Mouse (Mus musculus) liver, embryonic 12.5 days (tissue): ENCODE measurements around the gene Ccdc30. TPM values are rescaled to one million over a fixed set of nuclear protein-coding genes. Genes with fewer than 3 reads are reported as not detected.
A peak's percentile ranks its signal among the peaks of the same experiment; 100 is the strongest.

ENCODE experiments used
- ATAC-seq: fragments of 200-750 bp; cut with Nextera tagmentation; 2 replicates; pipeline ENCODE4 v1.8.0; 2017; ENCODE audit warnings: moderate number of reproducible peaks, mild to moderate bottlenecking, moderate library complexity
- H3K27ac ChIP-seq: fragments of 300-500 bp; sonication (generic); 2 replicates; pipeline ENCODE4 v1.5.1; 2016; ENCODE audit warnings: mild to moderate bottlenecking
- H3K27me3 ChIP-seq: fragments of 300-500 bp; sonication (generic); replicated peaks from 2 replicates; pipeline ENCODE4 v1.6.1; 2016; ENCODE audit warnings: mild to moderate bottlenecking, moderate library complexity
- H3K36me3 ChIP-seq: fragments of 300-500 bp; sonication (generic); 2 replicates; pipeline ENCODE4 v1.6.1; 2016; ENCODE audit warnings: mild to moderate bottlenecking, moderate library complexity
- H3K4me1 ChIP-seq: fragments of 300-500 bp; sonication (generic); 2 replicates; pipeline ENCODE4 v1.6.1; 2016
- H3K4me2 ChIP-seq: fragments of 300-500 bp; sonication (generic); 2 replicates; pipeline ENCODE4 v1.6.1; 2016; ENCODE audit warnings: mild to moderate bottlenecking, moderate library complexity
- H3K4me3 ChIP-seq: fragments of 300-500 bp; sonication (generic); 2 replicates; pipeline ENCODE4 v1.5.1; 2016; ENCODE audit warnings: mild to moderate bottlenecking, moderate library complexity
- H3K9ac ChIP-seq: fragments of 300-500 bp; sonication (generic); 2 replicates; pipeline ENCODE4 v1.6.1; 2016; ENCODE audit warnings: mild to moderate bottlenecking, moderate library complexity
- H3K9me3 ChIP-seq: fragments of 300-500 bp; sonication (generic); replicated peaks from 2 replicates; pipeline ENCODE4 v1.6.1; 2016; ENCODE audit warnings: mild to moderate bottlenecking, moderate library complexity
- WGBS: fragments of 180-500 bp; shearing (Covaris S2); methylation state at CpG from one replicate; pipeline ENCODE4 v1.1.7; 2016; ENCODE audit not compliant: insufficient replicate concordance; 5-methylcytosine and 5-hydroxymethylcytosine counted together
- polyA plus RNA-seq: library from polyadenylated mRNA; unstranded; fragments of >200 nt; fragmentation: Nextera tagmentation; extraction: Ambion mirVana; gene quantifications from 2 replicates; pipeline ENCODE4 v1.2.1, GENCODE M21; 2016

Gene Ccdc30
- polyA plus RNA-seq, 1 experiment from 2014 or later, result 1.4 TPM

- ATAC-seq, result peak; percentile 46; the same call in 1 of the 2 replicates
- Histone ChIP-seq H3K36me3 (no peaks in the 10 kb centered on the region), H3K4me2 (peak overlapping the region; percentile 12; the same call in 1 of the 2 replicates), H3K9me3 (no peaks in the 10 kb centered on the region), H3K27ac (no peak overlapping the region), H3K4me3 (no peak overlapping the region), H3K4me1 (peaks cover 21% of the 10 kb centered on the region), H3K9ac (no peak overlapping the region), H3K27me3 (0 out of 2 replicates have a peak, but pooled peaks cover 3% of the 10 kb centered on the region)
- WGBS, result 57% methylated on average over 6 of the region's 6 CpGs
These were observed 27.2 kb upstream of the Ccdc30 start for GRCm38 (mm10) chr4:119442539-119442938.

GRCm38 (mm10) chr4:119441836-119442235 is 26.5 kb upstream of the Ccdc30 start:
- Histone ChIP-seq H3K27me3 (0 out of 2 replicates have a peak, but pooled peaks cover 3% of the 10 kb centered on the region), H3K9ac (no peak overlapping the region), H3K4me2 (no peak overlapping the region), H3K36me3 (no peaks in the 10 kb centered on the region), H3K9me3 (no peaks in the 10 kb centered on the region), H3K27ac (no peak overlapping the region), H3K4me1 (peaks cover 21% of the 10 kb centered on the region), H3K4me3 (no peak overlapping the region)
- ATAC-seq, result peak; percentile 77; the same call in 1 of the 2 replicates
- 77% methylated on average over 4 of the region's 4 CpGs for WGBS

GRCm38 (mm10) chr4:119437936-119438335 is 22.6 kb upstream of the Ccdc30 start:
- H3K27me3 ChIP-seq, result peaks cover 20% of the 10 kb centered on the region
- no peak for ATAC-seq
- H3K9me3 ChIP-seq, result peaks cover 4% of the 10 kb centered on the region; the same call in 1 of the 2 replicates
- H3K27ac ChIP-seq, result no peak overlapping the region
- H3K4me2 ChIP-seq, result no peak overlapping the region
- no peak overlapping the region for H3K9ac ChIP-seq
- 62% methylated on average over 2 of the region's 2 CpGs for WGBS
- H3K4me3 ChIP-seq, result no peak overlapping the region
- H3K4me1 ChIP-seq, result peaks cover 14% of the 10 kb centered on the region
- no peaks in the 10 kb centered on the region for H3K36me3 ChIP-seq

GRCm38 (mm10) chr4:119430678-119431077 is 15.4 kb upstream of the Ccdc30 start:
- Histone ChIP-seq H3K4me3 (no peak overlapping the region), H3K9me3 (no peaks in the 10 kb centered on the region), H3K27ac (no peak overlapping the region), H3K4me2 (peak overlapping the region; percentile 40), H3K36me3 (no peaks in the 10 kb centered on the region), H3K27me3 (peaks cover 17% of the 10 kb centered on the region), H3K9ac (no peak overlapping the region), H3K4me1 (peaks cover 6% of the 10 kb centered on the region)
- ATAC-seq, result peak; percentile 60; the same call in 1 of the 2 replicates
- WGBS, result 23% methylated on average over 5 of the region's 5 CpGs

- Histone ChIP-seq H3K27ac (no peak overlapping the region), H3K4me3 (no peak overlapping the region), H3K9ac (no peak overlapping the region), H3K4me2 (no peak overlapping the region), H3K27me3 (no peaks in the 10 kb centered on the region), H3K9me3 (no peaks in the 10 kb centered on the region), H3K36me3 (no peaks in the 10 kb centered on the region), H3K4me1 (peaks cover 36% of the 10 kb centered on the region)
- no peak for ATAC-seq
- WGBS, result 43% methylated on average over 2 of the region's 2 CpGs
These were observed 12.4 kb upstream of the Ccdc30 start for GRCm38 (mm10) chr4:119427680-119428079.

- Histone ChIP-seq H3K4me1 (peaks cover 50% of the 10 kb centered on the region), H3K4me2 (peak overlapping the region; percentile 17; the same call in 1 of the 2 replicates)
- WGBS, result 58% methylated on average over 2 of the region's 2 CpGs
These were observed 10.3 kb upstream of the Ccdc30 start for GRCm38 (mm10) chr4:119425601-119426000.

GRCm38 (mm10) chr4:119425077-119425476 is 9.8 kb upstream of the Ccdc30 start:
- no peaks in the 10 kb centered on the region for H3K9me3 ChIP-seq
- peak overlapping the region; percentile 17; the same call in 1 of the 2 replicates for H3K4me2 ChIP-seq
- H3K9ac ChIP-seq, result no peak overlapping the region
- H3K4me3 ChIP-seq, result no peak overlapping the region
- H3K27ac ChIP-seq, result peak overlapping the region; percentile 51; the same call in 1 of the 2 replicates
- H3K36me3 ChIP-seq, result no peaks in the 10 kb centered on the region
- 46% methylated on average over 2 of the region's 2 CpGs for whole genome bisulfite sequencing
- H3K27me3 ChIP-seq, result no peaks in the 10 kb centered on the region
- ATAC-seq, result peak; percentile 27; the same call in 1 of the 2 replicates
- H3K4me1 ChIP-seq, result peaks cover 51% of the 10 kb centered on the region

More at GRCm38 (mm10) chr4:119425601-119426000, 10.3 kb upstream of the Ccdc30 start:
- no peak for ATAC-seq
- Histone ChIP-seq H3K27ac (peak overlapping the region; percentile 28; the same call in 1 of the 2 replicates), H3K9me3 (no peaks in the 10 kb centered on the region), H3K27me3 (no peaks in the 10 kb centered on the region), H3K9ac (no peak overlapping the region), H3K36me3 (no peaks in the 10 kb centered on the region), H3K4me3 (no peak overlapping the region)

GRCm38 (mm10) chr4:119422294-119422964 is 7.1 kb upstream of the Ccdc30 start, which contains the start of the genes Ppcs and Zmynd12:
Gene Ppcs (minus strand): TSS chr4:119422420.
Gene Zmynd12 (plus strand): TSS chr4:119422814.
- no peaks in the 10 kb centered on the region for H3K27me3 ChIP-seq
- peaks cover 65% of the 10 kb centered on the region for H3K4me1 ChIP-seq
- peak within 1 kb of the TSS; percentile 79 for H3K4me3 ChIP-seq
- peak within 1 kb of the TSS; percentile 83 for H3K9ac ChIP-seq
- H3K4me2 ChIP-seq, result peak within 1 kb of the TSS; percentile 95
- peak; percentile 92 for ATAC-seq
- peaks cover 3% of the 10 kb centered on the region; the same call in 1 of the 2 replicates for H3K36me3 ChIP-seq
- under 1% methylated on average over 52 of the region's 52 CpGs for WGBS
- H3K9me3 ChIP-seq, result no peaks in the 10 kb centered on the region
- H3K27ac ChIP-seq, result peak within 1 kb of the TSS; percentile 79

GRCm38 (mm10) chr4:119421921-119422293 is 6.6 kb upstream of the Ccdc30 start:
- Histone ChIP-seq H3K4me1 (peaks cover 70% of the 10 kb centered on the region), H3K27ac (peak overlapping the region; percentile 79), H3K4me3 (peak overlapping the region; percentile 79), H3K9me3 (no peaks in the 10 kb centered on the region), H3K27me3 (no peaks in the 10 kb centered on the region), H3K36me3 (peaks cover 3% of the 10 kb centered on the region; the same call in 1 of the 2 replicates), H3K4me2 (peak overlapping the region; percentile 95), H3K9ac (peak overlapping the region; percentile 83)
- ATAC-seq, result peak; percentile 61
- WGBS, result under 1% methylated on average over 31 of the region's 31 CpGs

- H3K27me3 ChIP-seq, result 0 out of 2 replicates have a peak, but pooled peaks cover 3% of the 10 kb centered on the region
- H3K4me2 ChIP-seq, result peak overlapping the region; percentile 95
- no peaks in the 10 kb centered on the region for H3K9me3 ChIP-seq
- H3K4me1 ChIP-seq, result peaks cover 75% of the 10 kb centered on the region
- no peak overlapping the region for H3K27ac ChIP-seq
- H3K4me3 ChIP-seq, result peak overlapping the region; percentile 79
- 29% methylated on average over 3 of the region's 3 CpGs for WGBS
- H3K36me3 ChIP-seq, result peaks cover 3% of the 10 kb centered on the region; the same call in 1 of the 2 replicates
- ATAC-seq, result no peak
- peak overlapping the region; percentile 83 for H3K9ac ChIP-seq
These were observed 5.9 kb upstream of the Ccdc30 start for GRCm38 (mm10) chr4:119421191-119421590.

GRCm38 (mm10) chr4:119417894-119418293 is 2.6 kb upstream of the Ccdc30 start:
- Histone ChIP-seq H3K9me3 (no peaks in the 10 kb centered on the region), H3K4me2 (peak overlapping the region; percentile 27), H3K4me1 (peaks cover 59% of the 10 kb centered on the region), H3K27ac (no peak overlapping the region), H3K27me3 (peaks cover 23% of the 10 kb centered on the region), H3K4me3 (no peak overlapping the region), H3K9ac (no peak overlapping the region), H3K36me3 (peaks cover 3% of the 10 kb centered on the region; the same call in 1 of the 2 replicates)
- peak; percentile 65 for ATAC-seq
- WGBS, result 32% methylated on average over 3 of the region's 3 CpGs

GRCm38 (mm10) chr4:119417270-119417669 is 1.9 kb upstream of the Ccdc30 start:
- H3K9ac ChIP-seq, result no peak overlapping the region
- peaks cover 26% of the 10 kb centered on the region for H3K27me3 ChIP-seq
- H3K4me2 ChIP-seq, result peak overlapping the region; percentile 27
- no peaks in the 10 kb centered on the region for H3K9me3 ChIP-seq
- no peak overlapping the region for H3K4me3 ChIP-seq
- peaks cover 3% of the 10 kb centered on the region; the same call in 1 of the 2 replicates for H3K36me3 ChIP-seq
- peaks cover 56% of the 10 kb centered on the region for H3K4me1 ChIP-seq
- ATAC-seq, result no peak
- H3K27ac ChIP-seq, result no peak overlapping the region
- 54% methylated on average over 3 of the region's 3 CpGs for WGBS
